Mouse (Mus musculus) ES-E14 (cell line): Measurements from ENCODE around the gene Zdhhc14. TPM values are rescaled to one million over a fixed set of nuclear protein-coding genes. Genes with fewer than 3 reads are reported as not detected.
A peak's percentile ranks its signal among the peaks of the same experiment; 100 is the strongest.

ENCODE experiments used
- DNase-seq: peaks from one replicate; pipeline ENCODE4 v3.0.0-alpha.2; 2013; ENCODE audit warnings: low read depth, low spot score
- H3K27ac ChIP-seq: 2 replicates; pipeline ENCODE4 v1.5.1; 2012; ENCODE audit warnings: low read depth, mild to moderate bottlenecking, low read length, moderate library complexity, mixed read lengths; ENCODE audit not compliant: poor library complexity, insufficient read depth, severe bottlenecking
- H3K36me3 ChIP-seq: 2 replicates; pipeline ENCODE4 v1.6.1; 2012; ENCODE audit warnings: mild to moderate bottlenecking, low read length, moderate library complexity, mixed read lengths; ENCODE audit not compliant: control insufficient read depth, poor library complexity, insufficient read depth, severe bottlenecking
- H3K4me1 ChIP-seq, 2 experiments: fragments of 150-350 bp in 1 of 2; sonication (generic) in 1 of 2; 2 replicates each; pipeline ENCODE4 v1.6.1; 2012; ENCODE audit warnings: low read length in 2 of 2, mild to moderate bottlenecking in 1 of 2, mixed read lengths in 1 of 2; ENCODE audit not compliant: control insufficient read depth in 2 of 2, insufficient read depth in 2 of 2, poor library complexity in 1 of 2
- H3K4me3 ChIP-seq, 2 experiments: fragments of 150-350 bp in 1 of 2; sonication (generic) in 1 of 2; 2 replicates each; pipeline ENCODE4 v1.5.1; 2012; ENCODE audit warnings: low read length in 2 of 2, low read depth in 1 of 2, mild to moderate bottlenecking in 1 of 2, mixed read lengths in 1 of 2; ENCODE audit not compliant: insufficient read depth in 1 of 2, poor library complexity in 1 of 2, severe bottlenecking in 1 of 2
- H3K9ac ChIP-seq: 2 replicates; pipeline ENCODE4 v1.6.1; 2012; ENCODE audit warnings: low read depth, mild to moderate bottlenecking, low read length, mixed read lengths; ENCODE audit not compliant: poor library complexity, insufficient read depth, severe bottlenecking
- H3K9me3 ChIP-seq: fragments of 150-350 bp; sonication (generic); 2 replicates; pipeline ENCODE4 v1.6.1; 2012; ENCODE audit warnings: low read depth, mild to moderate bottlenecking, low read length; ENCODE audit not compliant: control insufficient read depth, insufficient read depth
- CHD2 ChIP-seq: IDR thresholded peaks from 2 replicates; pipeline ENCODE4 v1.6.1; 2014; ENCODE audit warnings: mild to moderate bottlenecking, low read depth, low read length, inconsistent platforms
- HCFC1 ChIP-seq: IDR thresholded peaks from 2 replicates; pipeline ENCODE4 v1.6.1; 2012; ENCODE audit warnings: low read length, inconsistent platforms, borderline replicate concordance; ENCODE audit not compliant: insufficient read depth
- MAFK ChIP-seq: IDR thresholded peaks from 2 replicates; pipeline ENCODE4 v1.6.1; 2014; ENCODE audit warnings: mild to moderate bottlenecking, low read depth, low read length, inconsistent platforms; ENCODE audit not compliant: insufficient read depth
- ZC3H11A ChIP-seq: IDR thresholded peaks from 2 replicates; pipeline ENCODE4 v1.6.1; 2012; ENCODE audit warnings: low read depth, mild to moderate bottlenecking, inconsistent platforms, low read length, borderline replicate concordance
- ZNF384 ChIP-seq: IDR thresholded peaks from 2 replicates; pipeline ENCODE4 v1.6.1; 2012; ENCODE audit warnings: low read depth, low read length, inconsistent platforms
- in situ Hi-C, 2 experiments: fragments of 600-800 bp; cut with MboI; formaldehyde crosslinking; loops; one replicate each; pipeline ENCODE4 v1.15.1; 2025; ENCODE audit warnings: low sequenced_read_pairs in 2 of 2, inconsistent platforms in 1 of 2; ENCODE audit not compliant: unreplicated experiment in 2 of 2
- total RNA-seq: library from RNA; depleted of rRNA; stranded (reverse); fragments of 300-350 nt; gene quantifications from 2 replicates; pipeline ENCODE4 v1.2.3, GENCODE M21; 2012

The Zdhhc14 gene
- total RNA-seq, 1 experiment = 0.76 TPM

- Histone ChIP-seq H3K4me1 (no peaks in the 10 kb centered on the region; a peak in 1 of 4 replicates), H3K36me3 (no peaks in the 10 kb centered on the region), H3K27ac (no peak overlapping the region), H3K9me3 (no peaks in the 10 kb centered on the region), H3K9ac (no peak overlapping the region), H3K4me3 (no peak overlapping the region)
- TF ChIP-seq ZNF384 = no peak
- no peak for TF ChIP-seq HCFC1
- no peak for TF ChIP-seq ZC3H11A
- no peak for TF ChIP-seq CHD2
- DNase-seq = no peak
- in situ Hi-C loops = no loop called here
Measured at GRCm38 (mm10) chr17:5483456-5483855, 8.9 kb upstream of the Zdhhc14 start.

GRCm38 (mm10) chr17:5484663-5485062 lies 7.7 kb upstream of the Zdhhc14 start:
- H3K36me3 ChIP-seq = no peaks in the 10 kb centered on the region
- no peak overlapping the region for H3K9ac ChIP-seq
- no peak for DNase-seq
- H3K9me3 ChIP-seq = no peaks in the 10 kb centered on the region
- H3K27ac ChIP-seq = no peak overlapping the region
- H3K4me1 ChIP-seq = no peaks in the 10 kb centered on the region; a peak in 1 of 4 replicates
- TF ChIP-seq MAFK (no peak), ZNF384 (no peak), HCFC1 (no peak), CHD2 (no peak), ZC3H11A (no peak)
- H3K4me3 ChIP-seq = no peak overlapping the region
- in situ Hi-C loops = no loop called here

DNA sequence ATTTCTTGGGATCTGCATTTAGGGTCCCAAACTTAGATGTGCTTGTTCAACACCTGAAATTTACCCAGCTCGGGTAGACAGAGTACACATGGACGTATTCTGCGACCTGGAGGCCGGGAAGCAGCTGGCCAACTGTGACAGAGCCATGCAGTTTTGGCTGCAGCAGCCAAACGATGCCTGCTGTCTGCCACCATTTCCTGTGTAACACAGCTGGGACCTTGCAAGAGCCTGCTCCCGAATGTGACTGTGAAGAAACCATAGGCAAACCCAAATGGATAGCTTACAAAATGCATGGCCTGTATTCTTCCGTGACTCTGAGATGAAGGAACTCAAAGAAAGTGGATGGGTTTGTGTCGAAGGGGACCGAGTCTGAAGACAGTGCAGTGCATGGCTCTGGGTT lies 4.2 kb upstream of the Zdhhc14 start:
- in situ Hi-C loops = no loop called here
- H3K9me3 ChIP-seq = no peaks in the 10 kb centered on the region
- no peak overlapping the region for H3K27ac ChIP-seq
- H3K4me1 ChIP-seq = 0 out of 4 replicates have a peak, but pooled peaks cover 0 to 2% of the 10 kb centered on the region in 2 experiments
- no peak overlapping the region for H3K9ac ChIP-seq
- no peaks in the 10 kb centered on the region for H3K36me3 ChIP-seq
- no peak overlapping the region for H3K4me3 ChIP-seq
- TF ChIP-seq ZC3H11A (no peak), ZNF384 (no peak), CHD2 (no peak), HCFC1 (no peak), MAFK (no peak)
- DNase-seq = no peak

- in situ Hi-C loops = no loop called here
- Histone ChIP-seq H3K4me3 (no peak overlapping the region), H3K27ac (no peak overlapping the region), H3K9me3 (no peaks in the 10 kb centered on the region), H3K36me3 (no peaks in the 10 kb centered on the region), H3K4me1 (0 out of 4 replicates have a peak, but pooled peaks cover 0 to 2% of the 10 kb centered on the region in 2 experiments), H3K9ac (no peak overlapping the region)
- DNase-seq = no peak
- TF ChIP-seq ZC3H11A = no peak
- TF ChIP-seq MAFK = no peak
- no peak for TF ChIP-seq CHD2
- no peak for TF ChIP-seq HCFC1
- TF ChIP-seq ZNF384 = no peak
Measured at GRCm38 (mm10) chr17:5490351-5490750, 2.0 kb upstream of the Zdhhc14 start.

GRCm38 (mm10) chr17:5491031-5491800 lies 1.1 kb upstream of the Zdhhc14 start:
- peak overlapping the region; percentile 80 to 86 for H3K4me3 ChIP-seq
- 0 out of 4 replicates have a peak, but pooled peaks cover 0 to 2% of the 10 kb centered on the region in 2 experiments for H3K4me1 ChIP-seq
- TF ChIP-seq HCFC1 (peak; percentile 98), ZC3H11A (no peak)
- no peak overlapping the region for H3K27ac ChIP-seq
- H3K9ac ChIP-seq = peak overlapping the region; percentile 33; the same call in 1 of the 2 replicates
- no peaks in the 10 kb centered on the region for H3K36me3 ChIP-seq
- DNase-seq = peak; percentile 87
- in situ Hi-C loops = no loop called here
- no peaks in the 10 kb centered on the region for H3K9me3 ChIP-seq
